Mouse (Mus musculus): ENCODE results near the gene Ank2. TPM values are rescaled to one million over a fixed set of nuclear protein-coding genes. Genes with fewer than 3 reads are reported as not detected.
A peak's percentile ranks its signal among the peaks of the same experiment; 100 is the strongest.

Gene Ank2
- polyA plus RNA-seq, 1 experiment = 423 TPM

- peak overlapping the region; percentile 35 for H3K4me3 ChIP-seq (ENCODE audit: insufficient read depth, low read depth, low read length)
- WGBS = 6% methylated on average over 12 of the region's 12 CpGs
- H3K4me1 ChIP-seq (ENCODE audit: control insufficient read depth, insufficient read depth, low read length) = peaks cover 17% of the 10 kb centered on the region
- peak overlapping the region; percentile 78 for H3K27ac ChIP-seq (ENCODE audit: insufficient read depth, low read depth, low read length)
- TF ChIP-seq POLR2A (IDR thresholded peaks at IDR 0.05; ENCODE audit: insufficient read depth, low read depth, low read length) (no peak), CTCF (IDR thresholded peaks at IDR 0.05; ENCODE audit: insufficient read depth, low read depth, low read length) (no peak)
Measured at GRCm38 (mm10) chr3:126998008-126998741, 501.0 kb downstream of the Ank2 start.

GRCm38 (mm10) chr3:126997391-126998007 is 501.7 kb downstream of the Ank2 start:
- 11% methylated on average over 17 of the region's 17 CpGs for WGBS
- Histone ChIP-seq H3K4me1 (ENCODE audit: control insufficient read depth, insufficient read depth, low read length) (peaks cover 20% of the 10 kb centered on the region), H3K4me3 (ENCODE audit: insufficient read depth, low read depth, low read length) (peak overlapping the region; percentile 35), H3K27ac (ENCODE audit: insufficient read depth, low read depth, low read length) (peak overlapping the region; percentile 78)
- no peak for TF ChIP-seq POLR2A (IDR thresholded peaks at IDR 0.05; ENCODE audit: insufficient read depth, low read depth, low read length)
- TF ChIP-seq CTCF (IDR thresholded peaks at IDR 0.05; ENCODE audit: insufficient read depth, low read depth, low read length) = no peak

GRCm38 (mm10) chr3:126996721-126997120 is 502.4 kb downstream of the Ank2 start:
- peak overlapping the region; percentile 29 for H3K4me3 ChIP-seq (ENCODE audit: insufficient read depth, low read depth, low read length)
- TF ChIP-seq CTCF (IDR thresholded peaks at IDR 0.05; ENCODE audit: insufficient read depth, low read depth, low read length) = no peak
- no peak for TF ChIP-seq POLR2A (IDR thresholded peaks at IDR 0.05; ENCODE audit: insufficient read depth, low read depth, low read length)
- peak overlapping the region; percentile 78 for H3K27ac ChIP-seq (ENCODE audit: insufficient read depth, low read depth, low read length)
- peaks cover 18% of the 10 kb centered on the region for H3K4me1 ChIP-seq (ENCODE audit: control insufficient read depth, insufficient read depth, low read length)
- 24% methylated on average over 8 of the region's 8 CpGs for WGBS

- TF ChIP-seq POLR2A (IDR thresholded peaks at IDR 0.05; ENCODE audit: insufficient read depth, low read depth, low read length) = no peak
- TF ChIP-seq CTCF (IDR thresholded peaks at IDR 0.05; ENCODE audit: insufficient read depth, low read depth, low read length) = no peak
- H3K4me3 ChIP-seq (ENCODE audit: insufficient read depth, low read depth, low read length) = no peak overlapping the region
- WGBS = 42% methylated on average over 4 of the region's 4 CpGs
- peaks cover 17% of the 10 kb centered on the region for H3K4me1 ChIP-seq (ENCODE audit: control insufficient read depth, insufficient read depth, low read length)
- no peak overlapping the region for H3K27ac ChIP-seq (ENCODE audit: insufficient read depth, low read depth, low read length)
Measured at GRCm38 (mm10) chr3:126995970-126996369, 503.2 kb downstream of the Ank2 start.

GRCm38 (mm10) chr3:126994149-126994548 is 505.0 kb downstream of the Ank2 start:
- peaks cover 19% of the 10 kb centered on the region for H3K4me1 ChIP-seq (ENCODE audit: control insufficient read depth, insufficient read depth, low read length)

GRCm38 (mm10) chr3:126989936-126990335 is 509.2 kb downstream of the Ank2 start:
- WGBS = 60% methylated on average over 3 of the region's 3 CpGs
- Histone ChIP-seq H3K4me1 (ENCODE audit: control insufficient read depth, insufficient read depth, low read length) (peaks cover 7% of the 10 kb centered on the region), H3K4me3 (ENCODE audit: insufficient read depth, low read depth, low read length) (no peak overlapping the region), H3K27ac (ENCODE audit: insufficient read depth, low read depth, low read length) (no peak overlapping the region)
- TF ChIP-seq CTCF (IDR thresholded peaks at IDR 0.05; ENCODE audit: insufficient read depth, low read depth, low read length) = no peak
- TF ChIP-seq POLR2A (IDR thresholded peaks at IDR 0.05; ENCODE audit: insufficient read depth, low read depth, low read length) = no peak

More at GRCm38 (mm10) chr3:126994149-126994548, 505.0 kb downstream of the Ank2 start:
- no peak for TF ChIP-seq POLR2A (IDR thresholded peaks at IDR 0.05; ENCODE audit: insufficient read depth, low read depth, low read length)
- no peak for TF ChIP-seq CTCF (IDR thresholded peaks at IDR 0.05; ENCODE audit: insufficient read depth, low read depth, low read length)
- H3K4me3 ChIP-seq (ENCODE audit: insufficient read depth, low read depth, low read length) = no peak overlapping the region
- H3K27ac ChIP-seq (ENCODE audit: insufficient read depth, low read depth, low read length) = peak overlapping the region; percentile 10; the same call in 1 of the 2 replicates
- 28% methylated on average over 7 of the region's 7 CpGs for WGBS

GRCm38 (mm10) chr3:126986687-126987086 is 512.5 kb downstream of the Ank2 start:
- 82% methylated on average over 3 of the region's 3 CpGs for WGBS
- no peak for TF ChIP-seq POLR2A (IDR thresholded peaks at IDR 0.05; ENCODE audit: insufficient read depth, low read depth, low read length)
- no peak for TF ChIP-seq CTCF (IDR thresholded peaks at IDR 0.05; ENCODE audit: insufficient read depth, low read depth, low read length)
- H3K4me1 ChIP-seq (ENCODE audit: control insufficient read depth, insufficient read depth, low read length) = peaks cover 2% of the 10 kb centered on the region; the same call in 1 of the 2 replicates
- H3K27ac ChIP-seq (ENCODE audit: insufficient read depth, low read depth, low read length) = no peak overlapping the region; the same call in 1 of the 2 replicates
- no peak overlapping the region for H3K4me3 ChIP-seq (ENCODE audit: insufficient read depth, low read depth, low read length)

- Histone ChIP-seq H3K4me3 (ENCODE audit: insufficient read depth, low read depth, low read length) (no peak overlapping the region), H3K27ac (ENCODE audit: insufficient read depth, low read depth, low read length) (no peak overlapping the region), H3K4me1 (ENCODE audit: control insufficient read depth, insufficient read depth, low read length) (peaks cover 5% of the 10 kb centered on the region; the same call in 1 of the 2 replicates)
- 89% methylated on average over 5 of the region's 5 CpGs for WGBS
- TF ChIP-seq CTCF (IDR thresholded peaks at IDR 0.05; ENCODE audit: insufficient read depth, low read depth, low read length) (no peak), POLR2A (IDR thresholded peaks at IDR 0.05; ENCODE audit: insufficient read depth, low read depth, low read length) (no peak)
Measured at GRCm38 (mm10) chr3:126982814-126983213, 516.3 kb downstream of the Ank2 start.

GRCm38 (mm10) chr3:126981163-126981562 is 518.0 kb downstream of the Ank2 start:
- Histone ChIP-seq H3K27ac (ENCODE audit: insufficient read depth, low read depth, low read length) (no peak overlapping the region), H3K4me3 (ENCODE audit: insufficient read depth, low read depth, low read length) (no peak overlapping the region), H3K4me1 (ENCODE audit: control insufficient read depth, insufficient read depth, low read length) (peaks cover 5% of the 10 kb centered on the region; the same call in 1 of the 2 replicates)
- WGBS = 92% methylated on average over 3 of the region's 3 CpGs
- TF ChIP-seq POLR2A (IDR thresholded peaks at IDR 0.05; ENCODE audit: insufficient read depth, low read depth, low read length) (no peak), CTCF (IDR thresholded peaks at IDR 0.05; ENCODE audit: insufficient read depth, low read depth, low read length) (no peak)
